ENCODE assay signal across 17 mouse cellular contexts in the genomic region with DNA sequence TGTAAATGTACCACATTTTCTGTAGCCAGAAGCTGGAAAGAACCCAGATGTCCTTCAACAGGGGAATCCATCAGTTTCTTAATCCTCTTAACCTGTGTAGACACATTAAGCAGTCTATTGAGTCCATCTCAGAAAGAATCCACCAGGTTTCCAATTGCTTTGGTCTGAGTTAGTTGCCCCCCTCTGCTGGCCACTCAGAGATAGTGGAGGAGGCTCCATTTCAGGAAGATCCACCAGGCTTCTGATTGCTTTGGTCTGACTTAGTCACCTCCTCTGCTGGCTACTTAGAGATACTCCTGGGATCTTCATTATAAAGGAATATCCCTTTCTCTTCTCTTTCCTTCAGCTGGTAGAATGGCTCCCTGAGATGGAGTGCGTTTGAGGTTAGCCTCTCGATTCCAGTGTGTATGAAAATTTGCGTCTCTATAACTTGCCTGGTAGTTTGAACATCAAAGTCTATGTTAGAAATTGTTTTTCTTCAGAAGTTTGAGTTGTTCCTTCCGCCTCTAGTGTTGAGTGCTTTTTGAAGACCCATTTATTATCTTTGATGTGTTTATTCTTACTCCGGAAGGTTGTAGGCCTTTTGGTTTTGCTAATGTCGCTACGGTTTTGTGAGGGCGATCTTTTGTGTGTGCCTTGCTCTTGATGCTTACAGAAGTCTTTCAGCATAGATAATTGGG. TPM values are rescaled to one million over a fixed set of nuclear protein-coding genes. Genes with fewer than 3 reads are reported as not detected.
DNase-seq lines count a peak whose midpoint lies in the region; ATAC-seq and TF ChIP-seq lines count a peak whose summit lies in the region.
"Had no signal": no experiment of that assay in that cellular context is flagged by ENCODE, and none has a peak within 500 bp of the region (broad histone marks: within the 10 kb centered on the region; RNA-seq: fewer than 3 reads in every experiment).

No protein-coding gene starts in this region.

- no peak overlapping the region for H3K4me3 ChIP-seq in gastrocnemius, adult 2 months
- H3K4me3 ChIP-seq in lung, embryonic 14.5 days (ENCODE audit: low read depth, low read length) = no peak overlapping the region
- H3K4me3 ChIP-seq in lung, adult 2 months (replicated peaks; ENCODE audit: extremely low read depth, low read depth, low read length) = no peak overlapping the region
- H3K4me3 ChIP-seq: forebrain, embryonic 12.5 days; hindbrain, embryonic 15.5 days; liver, embryonic 12.5 days; midbrain, embryonic 12.5 days; myocyte had no signal

- WGBS in lung, embryonic 14.5 days = 40% methylated on average over 8 of the region's 8 CpGs
- 49% methylated on average over 8 of the region's 8 CpGs for WGBS in lung, adult 2 months

- DNase-seq in gastrocnemius, adult 2 months = no peak
- DNase-seq in gastrocnemius, postnatal 14 days = no peak
- peak; percentile 36 for DNase-seq in lung, embryonic 14.5 days
- DNase-seq in lung, adult 2 months = no peak
- DNase-seq in Patski (ENCODE audit: low read depth, low spot score) = no peak
- no peak for DNase-seq in cerebellum, adult 11-12 months
- no peak for DNase-seq in cerebellum, postnatal 36 days
- DNase-seq: cerebellum, adult 11 months; heart, postnatal 10 days; right cerebral cortex, adult 18-20 months; spleen, adult 18-20 months had no signal

- H3K9me3 ChIP-seq in lung, embryonic 14.5 days (ENCODE audit: low read depth, low read length) = no peaks in the 10 kb centered on the region
- H3K9me3 ChIP-seq: forebrain, embryonic 12.5 days; hindbrain, embryonic 15.5 days; liver, embryonic 12.5 days; midbrain, embryonic 12.5 days had no signal

- intact Hi-C loops in gastrocnemius, adult 2 months (cut with DNase I) = no loop called here
- intact Hi-C loops in gastrocnemius, postnatal 14 days (cut with DNase I; ENCODE audit: low total_unique reads) = no loop called here

- no peaks in the 10 kb centered on the region for H3K27me3 ChIP-seq in lung, embryonic 14.5 days (ENCODE audit: insufficient read depth, low read length)
- H3K27me3 ChIP-seq in Patski = no peaks in the 10 kb centered on the region
- H3K27me3 ChIP-seq: forebrain, embryonic 12.5 days; hindbrain, embryonic 15.5 days; liver, embryonic 12.5 days had no signal

- CTCF ChIA-PET in Patski (lab: Charles Lee) = no interaction called here

- no peak overlapping the region for H3K9ac ChIP-seq in lung, embryonic 14.5 days
- H3K9ac ChIP-seq: forebrain, embryonic 12.5 days; hindbrain, embryonic 15.5 days; liver, embryonic 12.5 days; midbrain, embryonic 12.5 days had no signal

- POLR2A ChIA-PET in Patski (lab: Charles Lee) = no interaction called here

- H3K4me1 ChIP-seq in lung, embryonic 14.5 days (ENCODE audit: insufficient read depth) = no peaks in the 10 kb centered on the region; the same call in 1 of the 2 replicates
- H3K4me1 ChIP-seq in lung, adult 2 months (ENCODE audit: control insufficient read depth, insufficient read depth, low read length) = no peaks in the 10 kb centered on the region
- H3K4me1 ChIP-seq: liver, embryonic 12.5 days had no signal

- TF ChIP-seq POLR2A in lung, adult 2 months (IDR thresholded peaks at IDR 0.05; ENCODE audit: borderline replicate concordance, extremely low read depth, low read depth, low read length) = no peak

- in situ Hi-C loops in Patski (cut with MboI; ENCODE audit: low pct_unique_long_range_greater_than_20kb) = no loop called here

- no peak overlapping the region for H3K4me2 ChIP-seq in lung, embryonic 14.5 days
- H3K4me2 ChIP-seq: forebrain, embryonic 12.5 days; hindbrain, embryonic 15.5 days; liver, embryonic 12.5 days; midbrain, embryonic 12.5 days had no signal

- no peak for ATAC-seq in lung, embryonic 14.5 days (ENCODE audit: insufficient read depth)
- no peak for ATAC-seq in Patski
- ATAC-seq in megakaryocyte progenitor cell, adult 5-6 weeks (replicated peaks; ENCODE audit: poor library complexity) = peak; percentile 66
- ATAC-seq: liver, embryonic 12.5 days had no signal

- H3K36me3 ChIP-seq in lung, embryonic 14.5 days (ENCODE audit: insufficient read depth) = no peaks in the 10 kb centered on the region
- H3K36me3 ChIP-seq: forebrain, embryonic 12.5 days; hindbrain, embryonic 15.5 days; liver, embryonic 12.5 days; midbrain, embryonic 12.5 days had no signal

- TF ChIP-seq CTCF in gastrocnemius, adult 2 months (IDR thresholded peaks at IDR 0.05) = peak; percentile 22
- TF ChIP-seq CTCF in lung, embryonic 14.5 days (IDR thresholded peaks at IDR 0.05; ENCODE audit: low read depth) = no peak
- TF ChIP-seq CTCF in lung, adult 2 months (IDR thresholded peaks at IDR 0.05; ENCODE audit: insufficient read depth, low read length) = no peak
- TF ChIP-seq CTCF in Patski (IDR thresholded peaks at IDR 0.05) = peak; percentile 42

- no peak overlapping the region for H3K27ac ChIP-seq in gastrocnemius, adult 2 months
- no peak overlapping the region for H3K27ac ChIP-seq in lung, embryonic 14.5 days (ENCODE audit: low read depth)
- H3K27ac ChIP-seq: forebrain, embryonic 12.5 days; hindbrain, embryonic 15.5 days; liver, embryonic 12.5 days; midbrain, embryonic 12.5 days had no signal

RNA-seq across cellular contexts. Expression of gene Upb1, which starts 16.6 kb away (rescaled TPM):
- total RNA-seq in gastrocnemius, adult 2 months (2021) = not detected
- total RNA-seq in gastrocnemius, postnatal 14 days (2021) = under 1 TPM in 1 of 2 experiments, not detected in 1; 0.29 TPM
- 0.17 and 0.76 TPM in 2 replicates for polyA plus RNA-seq in lung, embryonic 14.5 days (2014; fragmentation: Nextera tagmentation; extraction: Ambion mirVana)
- polyA plus RNA-seq in lung, adult 2 months (2012; rRNA removed) = 0.35 and 0.59 TPM in 2 replicates
- not detected for polyA plus RNA-seq in Patski (2021)
- 0.07 and 0.68 TPM in 2 replicates for total RNA-seq in megakaryocyte progenitor cell, adult 5-6 weeks (2015)
- total RNA-seq in megakaryocyte progenitor cell, adult 5-6 weeks (2017) = 0.24 and 0.33 TPM in 2 replicates
- polyA plus RNA-seq: forebrain, embryonic 12.5 days had no signal

Comparison
In these comparisons a context has a peak if more than half of its experiments do, and no peak if none do; other contexts are left out.
1. CTCF ChIP-seq: peak in gastrocnemius, adult 2 months (single experiment) and Patski (single experiment); none in lung, embryonic 14.5 days (single experiment) and lung, adult 2 months (single experiment).